Mouse (Mus musculus) lung, postnatal 4 days (tissue): Measurements from ENCODE around the gene Zfp616.

Experiments used
- DNase-seq, 2 experiments: peaks; one replicate each; pipeline ENCODE4 v3.0.0; 2021

The Zfp616 gene

GRCm38 (mm10) chr11:74069655-74070054 is at the start of gene Zfp616:
Gene Zfp616, plus strand, starts transcription at chr11:74069955.
- DNase-seq = no peak

GRCm38 (mm10) chr11:74051347-74051746 is 18.4 kb upstream of the Zfp616 start:
- DNase-seq = no peak

- DNase-seq = no peak
Observed at GRCm38 (mm10) chr11:74056451-74056850, 13.3 kb upstream of the Zfp616 start, which contains the start of the genes Olfr139 and Olfr399. Gene Olfr139, minus strand, starts transcription at chr11:74056551. Gene Olfr399, minus strand, starts transcription at chr11:74056615.

GRCm38 (mm10) chr11:74100724-74101123 is 31.0 kb downstream of the Zfp616 start:
- DNase-seq = no peak

GRCm38 (mm10) chr11:74101507-74101906 is 31.8 kb downstream of the Zfp616 start:
- DNase-seq = no peak

- DNase-seq = no peak
Observed at GRCm38 (mm10) chr11:74105066-74105465, 35.3 kb downstream of the Zfp616 start.

GRCm38 (mm10) chr11:74113412-74113811 is 43.7 kb downstream of the Zfp616 start, which contains the start of gene Olfr401:
Gene Olfr401, plus strand, starts transcription at chr11:74113712.
- no peak for DNase-seq
